7 mouse cellular contexts compared by ENCODE assay signal in genomic region chr8:20121391-20121909, GRCm38 (mm10).
DNase-seq lines count a peak whose midpoint lies in the region; ATAC-seq lines count a peak whose summit lies in the region.
"Not testable (repeated sequence)": the region's sequence is repeated elsewhere in the genome, so short reads cannot be mapped to it uniquely, and the experiment has no call there.

No protein-coding gene starts in this region.

- not testable (repeated sequence) for H3K9me3 ChIP-seq in intestine, embryonic 14.5 days (ENCODE audit: control insufficient read depth, low read length); liver, embryonic 11.5 days (ENCODE audit: control insufficient read depth, low read length)

- not testable (repeated sequence) for H3K4me1 ChIP-seq in intestine, embryonic 14.5 days (replicated peaks; ENCODE audit: control insufficient read depth, insufficient read depth, low read length); liver, embryonic 11.5 days (replicated peaks; ENCODE audit: control insufficient read depth, insufficient read depth, low read length)

- not testable (repeated sequence) for H3K36me3 ChIP-seq in intestine, embryonic 14.5 days (ENCODE audit: control insufficient read depth, insufficient read depth, low read length); liver, embryonic 11.5 days (ENCODE audit: control insufficient read depth, insufficient read depth, low read length)

- not testable (repeated sequence) for ATAC-seq in intestine, embryonic 14.5 days (replicated peaks; ENCODE audit: low FRiP score, low TSS enrichment, low read depth); liver, embryonic 11.5 days (replicated peaks; ENCODE audit: low FRiP score)

- H3K4me3 ChIP-seq in intestine, embryonic 14.5 days (ENCODE audit: low read depth, low read length); liver, embryonic 11.5 days (ENCODE audit: low read depth, low read length): not testable (repeated sequence)

- H3K27ac ChIP-seq in intestine, embryonic 14.5 days (ENCODE audit: low read depth); liver, embryonic 11.5 days (ENCODE audit: low read depth, low read length): not testable (repeated sequence)

- not testable (repeated sequence) for H3K4me2 ChIP-seq in intestine, embryonic 14.5 days (ENCODE audit: low read length); liver, embryonic 11.5 days

- DNase-seq in A20 (ENCODE audit: low read depth, low spot score) (peak; percentile 47), ZHBTc4 (ENCODE audit: low read depth, low spot score) (peak; percentile 48)
- peak; percentile 11 to 25 for DNase-seq in cerebellum, postnatal 14 days
- DNase-seq in gastrocnemius, postnatal 25 days = peak; percentile 3
- DNase-seq in intestine, embryonic 14.5 days (ENCODE audit: low spot score) = peak; percentile 41
- DNase-seq in liver, embryonic 11.5 days (ENCODE audit: low spot score) = peak; percentile 22
- peak; percentile 6 for DNase-seq in retina, embryonic 14.5 days (ENCODE audit: low spot score)

- H3K27me3 ChIP-seq in intestine, embryonic 14.5 days (replicated peaks; ENCODE audit: control insufficient read depth, insufficient read depth, low read length); liver, embryonic 11.5 days (replicated peaks; ENCODE audit: control insufficient read depth, insufficient read depth, low read length): not testable (repeated sequence)

- 97% methylated on average over 9 of the region's 11 CpGs for WGBS in intestine, embryonic 14.5 days
- 88% methylated on average over 9 of the region's 11 CpGs for WGBS in liver, embryonic 11.5 days

- not testable (repeated sequence) for H3K9ac ChIP-seq in intestine, embryonic 14.5 days (ENCODE audit: low read length); liver, embryonic 11.5 days (ENCODE audit: low read depth, low read length)
